Mouse (Mus musculus) erythroblast, embryonic 14.5 days (primary cell): ENCODE measurements around the gene Gclm. TPM values are rescaled to one million over a fixed set of nuclear protein-coding genes. Genes with fewer than 3 reads are reported as not detected.
"Not testable (repeated sequence)": the region's sequence is repeated elsewhere in the genome, so short reads cannot be mapped to it uniquely, and the experiment has no call there.

Experiments used
- H3K27me3 ChIP-seq: 2 replicates; pipeline ENCODE4 v1.6.1; 2012; ENCODE audit warnings: inconsistent platforms; ENCODE audit not compliant: control insufficient read depth
- H3K36me3 ChIP-seq: 2 replicates; pipeline ENCODE4 v1.6.1; 2012; ENCODE audit warnings: mild to moderate bottlenecking, inconsistent platforms; ENCODE audit not compliant: control insufficient read depth
- H3K4me1 ChIP-seq: 2 replicates; pipeline ENCODE4 v1.6.1; 2012; ENCODE audit warnings: inconsistent platforms; ENCODE audit not compliant: control insufficient read depth
- H3K4me3 ChIP-seq: replicated peaks from 2 replicates; pipeline ENCODE3; 2012; ENCODE audit warnings: moderate library complexity, mild to moderate bottlenecking, inconsistent platforms
- H3K9me3 ChIP-seq: 2 replicates; pipeline ENCODE4 v1.6.1; 2012; ENCODE audit warnings: low read length, inconsistent platforms, mixed read lengths; ENCODE audit not compliant: control insufficient read depth
- GATA1 ChIP-seq: IDR thresholded peaks from 2 replicates; pipeline ENCODE4 v1.6.1; 2012; ENCODE audit warnings: low read length, inconsistent platforms, mixed read lengths
- TAL1 ChIP-seq: IDR thresholded peaks from 3 replicates; pipeline ENCODE4 v1.6.1; 2012; ENCODE audit warnings: low read length, inconsistent platforms, mixed read lengths
- polyA plus RNA-seq: library from polyadenylated mRNA; stranded (reverse); fragments of >175 nt; gene quantifications from 2 replicates; pipeline ENCODE4 v1.2.3, GENCODE M21; 2012

The Gclm gene
- polyA plus RNA-seq, 1 experiment: 137 TPM

DNA sequence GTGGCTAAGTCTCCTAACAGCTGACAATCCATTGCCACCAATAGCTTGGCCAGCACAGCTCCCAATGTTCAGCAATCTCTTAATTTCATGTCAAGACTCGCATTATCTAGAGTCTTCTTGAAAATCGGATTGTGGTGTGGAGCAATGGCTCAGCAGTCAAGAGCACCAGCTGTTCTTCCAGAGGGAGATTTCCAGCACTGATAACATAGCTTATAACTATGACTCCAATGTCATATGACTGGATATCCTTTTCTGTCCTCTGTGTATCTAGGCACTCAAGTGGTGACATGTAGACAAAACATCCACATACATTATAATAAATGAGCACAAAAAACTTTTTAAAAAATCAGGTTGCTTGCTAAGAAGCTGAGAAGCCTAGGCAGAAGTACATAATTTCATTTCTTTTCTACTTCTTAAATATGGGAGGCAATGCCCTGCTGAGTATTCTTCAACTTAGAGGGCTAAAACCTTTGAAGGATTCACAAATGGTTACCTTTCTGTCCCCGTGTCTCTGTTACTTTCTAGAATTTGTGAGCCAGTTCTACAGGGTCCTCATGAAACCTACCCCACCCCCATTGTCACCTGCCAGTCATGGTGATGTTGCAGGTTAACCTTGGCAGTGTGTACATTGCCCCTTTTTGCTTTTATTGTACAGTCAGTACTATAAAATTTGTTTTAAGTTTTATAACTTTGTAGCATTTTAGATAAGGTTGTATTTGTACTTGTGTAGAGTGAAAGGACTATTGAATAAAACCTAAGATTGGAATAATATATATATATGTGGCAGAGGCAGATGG, 23.9 kb upstream of the Gclm start:
- Histone ChIP-seq H3K9me3 (no peaks in the 10 kb centered on the region), H3K4me1 (no peaks in the 10 kb centered on the region), H3K36me3 (no peaks in the 10 kb centered on the region), H3K4me3 (no peak overlapping the region), H3K27me3 (peaks cover 8% of the 10 kb centered on the region; the same call in 1 of the 2 replicates)
- TF ChIP-seq TAL1 (no peak), GATA1 (peak; percentile 91)

DNA sequence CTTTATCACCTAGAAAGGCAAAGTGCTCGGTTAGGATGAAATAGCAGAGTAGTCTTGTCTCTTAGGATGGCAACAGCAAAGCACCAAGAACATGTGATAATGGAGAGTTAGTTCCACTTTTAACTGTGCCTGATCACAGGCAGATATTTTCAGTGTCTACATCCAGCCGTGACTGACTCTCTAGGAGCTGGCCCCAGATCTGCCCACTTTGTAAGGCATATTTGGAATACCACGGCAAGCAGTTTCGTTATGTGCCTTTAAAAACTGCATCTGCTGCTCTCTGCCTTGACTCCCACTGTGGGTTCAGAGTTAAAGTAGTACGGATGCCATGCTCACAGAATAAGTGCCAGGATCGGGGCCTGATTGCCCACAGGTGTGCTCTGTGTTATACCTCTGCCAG, 18.4 kb upstream of the Gclm start:
- not testable (repeated sequence) for H3K4me1 ChIP-seq

DNA sequence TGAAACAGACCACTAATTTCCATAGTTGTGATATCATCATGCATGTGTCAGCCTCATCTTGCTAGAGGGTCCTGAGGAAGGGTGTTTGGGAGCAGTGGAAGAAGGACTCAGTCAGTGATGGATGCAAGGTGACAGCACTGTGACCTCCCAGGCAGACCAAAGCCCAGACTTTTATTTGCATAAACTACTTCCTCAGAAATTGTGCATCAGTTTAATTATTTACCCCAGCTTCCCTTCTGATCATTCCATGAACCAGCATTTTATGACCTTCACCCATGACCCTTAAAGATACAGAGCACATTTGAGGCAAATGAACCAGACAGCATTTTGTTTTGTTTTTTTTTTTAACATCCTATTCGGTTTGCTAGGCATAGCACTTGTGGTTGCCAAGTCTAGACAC, 9.6 kb upstream of the Gclm start:
- no peaks in the 10 kb centered on the region for H3K9me3 ChIP-seq
- H3K4me1 ChIP-seq: no peaks in the 10 kb centered on the region
- no peaks in the 10 kb centered on the region for H3K36me3 ChIP-seq
- H3K4me3 ChIP-seq: no peak overlapping the region
- TF ChIP-seq TAL1 (no peak), GATA1 (no peak)
- peaks cover 2% of the 10 kb centered on the region for H3K27me3 ChIP-seq

More for the DNA sequence above, 18.4 kb upstream of the Gclm start:
- H3K27me3 ChIP-seq: peaks cover 12% of the 10 kb centered on the region; the same call in 1 of the 2 replicates
- H3K36me3 ChIP-seq, H3K4me3 ChIP-seq, H3K9me3 ChIP-seq: not testable (repeated sequence)

DNA sequence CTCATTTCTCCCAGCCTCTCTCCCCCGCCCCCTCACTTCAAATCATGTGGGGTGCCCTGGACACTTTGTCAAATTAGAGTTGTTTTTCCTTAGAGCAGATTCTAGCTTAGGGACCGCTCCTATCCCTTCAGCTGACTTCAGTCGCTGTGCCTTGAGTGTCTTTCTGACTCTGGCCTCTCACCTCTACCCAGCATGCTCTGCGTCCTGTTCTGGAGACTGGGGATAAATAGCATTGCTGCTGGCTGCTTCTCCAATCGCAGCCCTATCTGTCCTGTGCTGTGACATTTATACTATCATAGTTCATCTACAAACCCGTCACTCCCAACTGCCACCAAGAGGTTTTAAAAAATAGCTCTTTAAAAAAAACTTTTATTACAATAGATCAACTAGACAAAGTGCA, 2.5 kb upstream of the Gclm start:
- Histone ChIP-seq H3K4me1 (peaks cover 32% of the 10 kb centered on the region), H3K36me3 (peaks cover 17% of the 10 kb centered on the region), H3K4me3 (peak overlapping the region; percentile 37), H3K9me3 (no peaks in the 10 kb centered on the region), H3K27me3 (no peaks in the 10 kb centered on the region; the same call in 1 of the 2 replicates)
- TF ChIP-seq TAL1 (no peak), GATA1 (no peak)

DNA sequence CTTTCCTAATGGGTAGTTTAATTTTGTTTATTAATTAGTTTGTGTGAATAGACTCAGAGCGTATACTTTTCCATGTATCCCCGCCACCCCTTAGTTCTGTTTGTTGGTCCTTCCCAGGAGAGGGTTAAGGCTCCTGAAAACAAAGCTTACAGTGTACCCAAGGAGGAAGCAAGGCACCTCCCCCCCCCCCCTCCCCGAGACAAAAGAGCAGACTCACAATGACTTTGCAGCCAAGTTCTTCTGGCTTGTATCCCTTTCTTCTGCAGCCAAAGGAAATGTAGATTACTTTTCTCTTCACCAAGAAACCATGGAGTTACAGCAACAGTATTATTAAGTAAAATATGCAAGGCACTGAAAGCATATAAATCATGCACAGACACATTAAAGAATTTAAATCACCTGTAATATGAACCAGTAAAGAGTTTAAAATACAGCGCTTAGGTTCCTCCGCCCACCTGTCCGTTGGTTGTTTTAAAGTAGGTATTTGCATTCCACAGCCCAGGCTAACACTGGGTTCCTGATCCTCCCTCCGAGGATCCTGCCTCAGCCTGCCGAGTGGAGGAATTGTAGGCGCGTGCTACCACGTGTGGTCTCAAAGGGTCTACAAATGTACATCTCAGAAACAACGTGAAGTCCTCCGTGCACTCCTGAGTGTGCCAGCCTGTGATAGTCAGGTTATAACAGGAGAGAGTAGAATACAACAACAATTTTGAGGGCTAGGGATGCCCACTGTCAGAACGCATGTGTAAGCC, 1.8 kb upstream of the Gclm start:
- H3K4me3 ChIP-seq: peak overlapping the region; percentile 36

DNA sequence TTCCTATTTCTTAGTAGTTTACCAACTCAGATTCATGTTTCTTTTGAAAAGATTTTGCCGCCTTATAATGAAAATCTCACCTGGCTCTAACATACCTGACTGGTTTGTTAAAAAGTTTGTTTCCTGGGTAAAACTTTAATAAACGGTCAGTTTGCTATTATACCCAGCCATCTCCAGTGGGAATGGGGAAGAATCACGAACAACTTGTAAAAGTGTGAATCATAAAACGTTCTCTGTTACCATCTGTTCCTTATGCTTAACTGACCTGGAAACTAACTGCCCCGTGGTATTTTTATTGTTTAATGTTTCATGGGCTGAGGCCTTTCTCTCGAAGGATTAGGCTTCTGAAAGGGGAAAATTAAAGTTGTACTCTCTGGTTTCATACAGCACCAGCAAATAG, 598 bp upstream of the Gclm start:
- Histone ChIP-seq H3K4me3 (peak overlapping the region; percentile 100), H3K9me3 (no peaks in the 10 kb centered on the region), H3K36me3 (peaks cover 33% of the 10 kb centered on the region), H3K27me3 (no peaks in the 10 kb centered on the region), H3K4me1 (peaks cover 43% of the 10 kb centered on the region)
- no peak for TF ChIP-seq GATA1
- no peak for TF ChIP-seq TAL1

More for the DNA sequence above, 1.8 kb upstream of the Gclm start:
- Histone ChIP-seq H3K36me3 (peaks cover 23% of the 10 kb centered on the region), H3K27me3 (no peaks in the 10 kb centered on the region), H3K9me3 (no peaks in the 10 kb centered on the region), H3K4me1 (peaks cover 36% of the 10 kb centered on the region)
- TF ChIP-seq TAL1: no peak
- TF ChIP-seq GATA1: no peak

DNA sequence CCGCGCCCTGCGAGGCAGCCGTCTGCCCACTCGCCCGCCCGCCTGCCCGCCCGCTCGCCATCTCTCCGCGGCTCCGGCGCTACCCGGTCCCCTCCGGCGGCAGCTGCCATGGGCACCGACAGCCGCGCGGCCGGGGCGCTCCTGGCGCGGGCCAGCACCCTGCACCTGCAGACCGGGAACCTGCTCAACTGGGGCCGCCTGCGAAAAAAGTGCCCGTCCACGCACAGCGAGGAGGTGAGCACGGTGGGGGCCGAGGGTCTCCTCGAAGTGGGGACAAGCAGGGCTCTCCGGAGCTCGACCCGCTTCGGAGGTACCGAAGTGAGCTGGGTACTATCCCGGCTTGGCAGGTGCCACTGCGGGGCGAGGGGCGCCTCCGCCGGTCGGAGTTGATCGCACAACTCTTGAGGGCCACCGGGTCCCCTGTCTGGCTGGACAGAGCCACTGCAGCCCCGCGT, 548 bp downstream of the Gclm start:
- Histone ChIP-seq H3K9me3 (no peaks in the 10 kb centered on the region), H3K4me1 (peaks cover 54% of the 10 kb centered on the region), H3K4me3 (peak overlapping the region; percentile 100), H3K27me3 (no peaks in the 10 kb centered on the region), H3K36me3 (peaks cover 44% of the 10 kb centered on the region)
- no peak for TF ChIP-seq GATA1
- TF ChIP-seq TAL1: no peak

DNA sequence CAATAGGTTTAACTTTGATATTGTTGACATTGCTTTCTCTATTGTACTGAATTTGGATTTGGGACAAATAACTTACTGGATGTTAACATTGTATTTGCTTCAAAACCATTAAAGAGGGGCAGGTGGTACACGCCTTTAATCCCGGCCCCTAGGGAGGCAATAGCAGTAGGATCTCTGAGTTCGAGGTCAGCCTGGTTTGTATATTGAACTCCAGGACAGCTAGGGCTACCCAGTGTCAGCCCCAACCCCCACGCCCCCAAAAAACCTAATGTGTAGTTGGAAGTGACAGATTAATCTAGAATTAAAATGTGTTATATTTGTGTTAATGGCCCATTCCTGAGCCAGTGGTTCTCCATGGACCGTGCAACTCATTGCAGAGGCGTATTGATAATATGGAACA, 1.0 kb downstream of the Gclm start:
- no peak for TF ChIP-seq TAL1
- TF ChIP-seq GATA1: no peak
- no peaks in the 10 kb centered on the region for H3K27me3 ChIP-seq
- peak overlapping the region; percentile 100 for H3K4me3 ChIP-seq
- peaks cover 59% of the 10 kb centered on the region for H3K4me1 ChIP-seq
- H3K9me3 ChIP-seq: no peaks in the 10 kb centered on the region
- H3K36me3 ChIP-seq: peaks cover 49% of the 10 kb centered on the region

DNA sequence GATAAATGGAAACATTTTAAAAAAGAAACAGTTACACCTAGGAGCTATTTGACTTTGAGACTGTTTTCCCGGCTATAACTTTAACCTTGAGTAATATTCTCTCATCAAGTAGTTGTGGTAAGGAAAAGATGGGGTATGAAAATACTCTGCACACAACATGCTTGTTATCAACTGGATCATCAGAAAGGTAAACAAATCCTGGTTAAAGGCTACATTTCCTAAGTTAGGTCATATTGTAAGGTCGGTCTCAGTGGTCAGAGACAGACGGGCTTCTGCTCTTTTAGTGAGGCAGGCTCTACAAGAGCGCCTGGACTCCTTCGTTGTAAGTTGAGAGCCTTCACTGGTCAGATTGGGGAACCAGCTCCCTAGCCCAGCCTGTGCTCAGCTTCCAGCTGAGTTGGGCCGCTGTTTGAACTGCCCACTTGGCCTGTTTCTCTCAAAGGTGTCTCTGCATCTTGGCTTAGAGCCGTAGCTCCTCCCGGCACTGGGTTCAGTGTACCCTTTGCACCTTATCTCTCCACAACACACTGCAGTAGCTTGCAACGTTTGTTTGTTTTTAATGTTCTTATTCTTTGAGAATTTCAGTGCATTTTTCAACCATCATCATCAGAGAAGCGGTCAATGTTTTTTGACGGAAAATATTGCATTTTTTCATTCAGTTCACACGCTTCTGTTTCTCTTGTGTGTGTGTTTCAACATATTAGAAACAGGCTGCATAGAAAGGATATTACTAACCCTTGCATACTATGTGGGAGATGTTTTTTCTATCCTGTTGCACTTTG, 1.8 kb downstream of the Gclm start:
- H3K36me3 ChIP-seq: peaks cover 57% of the 10 kb centered on the region
- peaks cover 62% of the 10 kb centered on the region for H3K4me1 ChIP-seq
- H3K9me3 ChIP-seq: no peaks in the 10 kb centered on the region
- TF ChIP-seq TAL1 (peak; percentile 61; the same call in 2 of the 3 replicates), GATA1 (peak; percentile 75)
- H3K27me3 ChIP-seq: no peaks in the 10 kb centered on the region
- H3K4me3 ChIP-seq: peak overlapping the region; percentile 100
